Mouse (Mus musculus): ENCODE results near the gene Olfr447.

Gene Olfr447

GRCm38 (mm10) chr6:42908578-42908977, at the start of gene Olfr447:
Gene Olfr447, plus strand, starts transcription at chr6:42908878.
- CTCF ChIA-PET = no interaction called here

DNA sequence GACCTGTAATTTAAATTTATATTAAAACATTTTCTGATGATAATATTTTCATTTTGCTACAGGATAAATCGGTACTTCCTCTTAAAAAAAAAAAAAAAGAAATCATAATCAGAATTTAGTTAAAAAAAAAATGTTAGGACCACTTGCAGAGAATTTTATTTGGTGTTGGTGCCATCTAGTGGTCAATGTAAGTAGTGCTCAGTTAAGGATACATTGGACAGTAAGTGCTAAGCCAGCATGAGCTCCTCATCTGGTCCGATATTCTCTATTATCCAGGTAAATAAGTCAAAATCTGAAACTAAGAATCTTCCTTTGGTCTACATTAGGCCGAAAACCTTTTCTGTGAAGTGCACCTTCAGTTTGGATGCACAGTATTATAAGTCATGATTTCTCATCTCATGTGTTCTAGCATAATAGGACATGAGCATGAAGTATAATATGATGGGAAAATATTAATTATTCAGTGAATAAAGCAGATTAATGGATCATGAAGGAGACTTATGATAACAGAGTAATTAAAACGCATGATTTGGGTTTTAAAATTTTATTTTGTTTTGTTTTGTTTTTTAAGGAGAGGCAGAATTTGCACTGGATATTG, 48.4 kb upstream of the Olfr447 start:
- CTCF ChIA-PET = interaction anchor here (0.7 kb wide), 4 partner anchors 615 to 1612 kb away, joined by 3 to 11 read pairs (median 5); partner anchors contain the start of gene Gstk1

GRCm38 (mm10) chr6:42869695-42870094, 39.0 kb upstream of the Olfr447 start:
- CTCF ChIA-PET = no interaction called here

DNA sequence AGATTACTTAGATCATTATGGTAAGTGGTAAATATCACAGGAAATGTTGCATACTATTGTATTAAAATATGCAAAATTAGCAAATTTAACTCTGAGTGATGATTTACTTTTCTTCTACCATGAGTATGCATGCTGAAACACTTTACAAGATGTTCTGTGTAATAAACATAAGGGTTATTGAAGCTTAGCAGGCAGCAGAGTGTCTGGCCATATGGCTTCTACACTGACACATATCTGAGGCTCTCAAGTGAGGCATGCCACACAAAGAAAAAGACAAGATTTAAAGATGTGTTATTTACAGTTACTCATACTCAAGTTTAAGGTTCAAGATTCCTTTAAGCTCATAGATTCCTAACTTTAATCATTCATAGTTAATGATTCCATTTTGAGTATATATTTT, 32.4 kb upstream of the Olfr447 start:
- CTCF ChIA-PET = no interaction called here

- CTCF ChIA-PET = no interaction called here
Measured at GRCm38 (mm10) chr6:42890141-42890540, 18.5 kb upstream of the Olfr447 start, which contains the start of gene Olfr448. Gene Olfr448, plus strand, starts transcription at chr6:42890441.

- CTCF ChIA-PET = no interaction called here
Measured at GRCm38 (mm10) chr6:42900345-42900744, 8.3 kb upstream of the Olfr447 start.

DNA sequence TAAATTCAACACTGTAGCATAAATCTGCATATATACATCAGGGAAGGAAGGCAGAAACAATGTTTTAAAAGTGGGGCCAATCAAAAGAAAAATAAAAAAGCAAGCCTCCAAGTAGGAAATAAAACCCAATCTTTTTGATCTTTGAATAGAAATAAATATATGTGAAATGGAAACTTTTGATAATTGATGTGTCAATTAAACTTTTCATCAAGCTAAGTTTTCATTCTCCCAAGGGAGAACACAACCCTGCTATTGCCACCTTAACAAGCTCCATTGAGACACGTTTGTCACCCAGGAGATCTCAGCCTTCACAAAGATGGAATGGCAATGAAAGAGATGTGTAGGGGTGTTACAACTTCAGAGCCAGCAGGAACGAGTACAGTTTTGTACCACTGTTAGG, 12.4 kb downstream of the Olfr447 start, which contains the start of gene Olfr446:
Olfr446 (plus strand) TSS at position 301 of the 400 bp plus-strand sequence.
- CTCF ChIA-PET = no interaction called here

DNA sequence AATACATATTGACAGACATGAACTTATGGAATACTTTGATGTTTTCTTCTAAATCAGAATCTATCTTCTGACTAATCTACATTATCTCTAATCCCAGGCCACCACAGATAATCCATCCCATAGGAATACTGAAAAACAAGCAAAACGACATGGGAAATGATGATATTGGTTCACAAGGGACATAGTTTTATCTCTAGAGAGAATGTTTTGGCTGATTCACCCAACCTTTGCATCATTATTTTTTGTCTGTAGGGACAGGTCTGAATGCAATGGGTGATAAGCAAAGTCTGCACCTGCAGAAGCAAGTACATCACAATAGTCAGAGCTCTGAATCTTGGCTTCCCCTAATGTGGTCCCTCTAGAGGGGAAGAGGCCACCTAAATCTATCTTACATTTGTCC, 40.1 kb downstream of the Olfr447 start, which contains the start of gene Olfr444:
Olfr444 (plus strand) TSS at position 301 of the 400 bp plus-strand sequence.
- CTCF ChIA-PET = no interaction called here

Data from spleen, embryonic (tissue).